Mouse (Mus musculus) liver, adult 2 months (tissue): ENCODE measurements around the gene Plekhh3.
"Not testable (repeated sequence)": the region's sequence is repeated elsewhere in the genome, so short reads cannot be mapped to it uniquely, and the experiment has no call there.

Experiments
- CTCF ChIP-seq: fragments of 200-500 bp; IDR thresholded peaks from 2 replicates; pipeline ENCODE4 v1.5.1; 2011; ENCODE audit warnings: low read depth, low read length, control low read depth
- POLR2A ChIP-seq: fragments of 200-500 bp; IDR thresholded peaks from 2 replicates; pipeline ENCODE4 v1.6.1; 2011; ENCODE audit warnings: low read length, control low read depth; ENCODE audit not compliant: insufficient read depth; ENCODE audit errors: extremely low read depth

DNA sequence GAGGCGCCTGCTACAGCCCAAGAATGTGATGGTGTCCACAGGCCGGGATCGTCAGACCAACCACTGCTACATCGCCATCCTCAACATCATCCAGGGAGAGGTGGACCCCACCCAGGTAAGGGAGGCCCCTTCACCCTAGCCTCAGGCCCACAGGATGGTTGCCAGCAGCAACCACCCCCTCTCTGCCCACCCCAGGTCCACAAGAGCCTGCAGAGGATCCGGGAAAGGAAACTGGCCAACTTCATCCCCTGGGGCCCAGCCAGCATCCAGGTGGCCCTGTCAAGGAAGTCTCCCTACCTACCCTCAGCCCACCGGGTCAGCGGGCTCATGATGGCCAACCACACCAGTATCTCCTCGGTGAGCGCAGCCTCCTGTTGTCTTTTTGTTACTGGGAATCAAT, 46.1 kb downstream of the Plekhh3 start:
- TF ChIP-seq POLR2A, CTCF: not testable (repeated sequence)
